Comparison of ENCODE assay signal across 13 mouse cellular contexts in genomic region chr9:103229037-103229867, GRCm38 (mm10). TPM values are rescaled to one million over a fixed set of nuclear protein-coding genes. Genes with fewer than 3 reads are reported as not detected.
DNase-seq lines count a peak whose midpoint lies in the region; ATAC-seq and TF ChIP-seq lines count a peak whose summit lies in the region.
"Had no signal": no experiment of that assay in that cellular context is flagged by ENCODE, and none has a peak within 500 bp of the region (broad histone marks: within the 10 kb centered on the region; RNA-seq: fewer than 3 reads in every experiment).

No protein-coding gene starts in this region.

- no peak for TF ChIP-seq CTCF in heart, adult 2 months (IDR thresholded peaks at IDR 0.05)
- no peak for TF ChIP-seq CTCF in lung, postnatal 0 days (IDR thresholded peaks at IDR 0.05)

- no peak for TF ChIP-seq POLR2A in heart, adult 2 months (IDR thresholded peaks at IDR 0.05; ENCODE audit: insufficient read depth, low read depth, low read length)

- DNase-seq in heart, adult 2 months, result no peak
- DNase-seq in lung, postnatal 0 days (ENCODE audit: low spot score), result no peak
- DNase-seq in lung, postnatal 25 days (ENCODE audit: low spot score), result no peak
- no peak for DNase-seq in intestine, embryonic 14.5 days (ENCODE audit: low spot score)
- no peak for DNase-seq in c-Kit-positive CD71-positive TER-119-positive erythroid progenitor cells, embryonic 14.5 days (ENCODE audit: low spot score)

- WGBS in heart, embryonic 12.5 days, result 81% methylated on average over 15 of the region's 15 CpGs
- WGBS in heart, adult 2 months, result 82% methylated on average over 15 of the region's 15 CpGs
- WGBS in lung, postnatal 0 days, result 73% methylated on average over 15 of the region's 15 CpGs
- 78% methylated on average over 15 of the region's 15 CpGs for WGBS in intestine, embryonic 14.5 days
- WGBS in macrophage (ENCODE audit: missing documents), result 90% methylated on average over 15 of the region's 15 CpGs

- H3K79me2 ChIP-seq in heart, adult 2 months (replicated peaks; ENCODE audit: control insufficient read depth, insufficient read depth, low read length), result no peaks in the 10 kb centered on the region
- no peaks in the 10 kb centered on the region for H3K79me2 ChIP-seq in macrophage (ENCODE audit: inconsistent target)

- peak overlapping the region; percentile 54; the same call in 1 of the 2 replicates for H3K4me2 ChIP-seq in heart, embryonic 12.5 days
- peak overlapping the region; percentile 52 for H3K4me2 ChIP-seq in lung, postnatal 0 days (replicated peaks; ENCODE audit: low read depth, low read length)
- H3K4me2 ChIP-seq in intestine, embryonic 14.5 days (ENCODE audit: low read length), result peak overlapping the region; percentile 41; the same call in 1 of the 2 replicates

- no peak for ATAC-seq in heart, embryonic 12.5 days (ENCODE audit: insufficient number of reproducible peaks, low FRiP score)
- no peak for ATAC-seq in lung, postnatal 0 days
- no peak for ATAC-seq in intestine, embryonic 14.5 days (replicated peaks; ENCODE audit: low FRiP score, low TSS enrichment, low read depth)
- ATAC-seq: CD4-positive, CD25-positive, alpha-beta regulatory T cell, adult 4 months; inflammation-experienced regulatory T-cells, adult 6 months; Patski had no signal

- H3K4me1 ChIP-seq in heart, embryonic 12.5 days (replicated peaks), result peaks cover 12% of the 10 kb centered on the region
- 0 out of 2 replicates have a peak, but pooled peaks cover 1% of the 10 kb centered on the region for H3K4me1 ChIP-seq in heart, adult 2 months (ENCODE audit: control insufficient read depth, insufficient read depth, low read length)
- H3K4me1 ChIP-seq in lung, postnatal 0 days (ENCODE audit: insufficient read depth, low read depth, low read length), result peaks cover 9% of the 10 kb centered on the region; the same call in 1 of the 2 replicates
- H3K4me1 ChIP-seq in intestine, embryonic 14.5 days (replicated peaks; ENCODE audit: control insufficient read depth, insufficient read depth, low read length), result peaks cover 7% of the 10 kb centered on the region; the same call in 1 of the 2 replicates

- no peak for TF ChIP-seq EP300 in heart, adult 2 months (IDR thresholded peaks at IDR 0.05; ENCODE audit: insufficient read depth, low read depth, low read length)
- TF ChIP-seq EP300 in lung, postnatal 0 days (IDR thresholded peaks at IDR 0.05), result no peak

- intact Hi-C loops in heart, adult 2 months (cut with DNase I), result loop anchor here (5.0 kb wide), 1 partner anchor 73 kb away; no protein-coding TSS in a partner anchor

- H3K27me3 ChIP-seq in heart, embryonic 12.5 days (replicated peaks), result no peaks in the 10 kb centered on the region
- no peaks in the 10 kb centered on the region for H3K27me3 ChIP-seq in heart, adult 2 months (ENCODE audit: control insufficient read depth, insufficient read depth, low read length)
- no peaks in the 10 kb centered on the region for H3K27me3 ChIP-seq in lung, postnatal 0 days (replicated peaks; ENCODE audit: insufficient read depth, low read length)
- H3K27me3 ChIP-seq in intestine, embryonic 14.5 days (replicated peaks; ENCODE audit: control insufficient read depth, insufficient read depth, low read length), result no peaks in the 10 kb centered on the region
- H3K27me3 ChIP-seq: embryonic facial prominence, embryonic 13.5 days had no signal

- no peaks in the 10 kb centered on the region for H3K36me3 ChIP-seq in heart, embryonic 12.5 days
- H3K36me3 ChIP-seq in heart, adult 2 months (ENCODE audit: control insufficient read depth, insufficient read depth, low read length), result no peaks in the 10 kb centered on the region
- H3K36me3 ChIP-seq in lung, postnatal 0 days (ENCODE audit: insufficient read depth, low read length), result no peaks in the 10 kb centered on the region
- no peaks in the 10 kb centered on the region for H3K36me3 ChIP-seq in intestine, embryonic 14.5 days (ENCODE audit: control insufficient read depth, insufficient read depth, low read length)
- H3K36me3 ChIP-seq in macrophage (ENCODE audit: inconsistent target), result peaks cover 41% of the 10 kb centered on the region
- H3K36me3 ChIP-seq: embryonic facial prominence, embryonic 13.5 days had no signal

- no peak overlapping the region for H3K9ac ChIP-seq in heart, embryonic 12.5 days
- no peak overlapping the region for H3K9ac ChIP-seq in heart, adult 2 months (ENCODE audit: low read depth, low read length)
- no peak overlapping the region for H3K9ac ChIP-seq in lung, postnatal 0 days (replicated peaks; ENCODE audit: low read depth)
- H3K9ac ChIP-seq in intestine, embryonic 14.5 days (ENCODE audit: low read length), result no peak overlapping the region

- no peaks in the 10 kb centered on the region for H3K9me3 ChIP-seq in heart, embryonic 12.5 days (replicated peaks)
- no peaks in the 10 kb centered on the region for H3K9me3 ChIP-seq in lung, postnatal 0 days (ENCODE audit: low read length)
- no peaks in the 10 kb centered on the region for H3K9me3 ChIP-seq in intestine, embryonic 14.5 days (ENCODE audit: control insufficient read depth, low read length)
- H3K9me3 ChIP-seq: embryonic facial prominence, embryonic 13.5 days had no signal

- no peak overlapping the region for H3K4me3 ChIP-seq in heart, embryonic 12.5 days
- H3K4me3 ChIP-seq in heart, adult 2 months, result no peak overlapping the region
- no peak overlapping the region for H3K4me3 ChIP-seq in lung, postnatal 0 days (ENCODE audit: low read depth, low read length)
- no peak overlapping the region for H3K4me3 ChIP-seq in intestine, embryonic 14.5 days (ENCODE audit: low read depth, low read length)
- H3K4me3 ChIP-seq in macrophage (ENCODE audit: inconsistent target), result peak overlapping the region; percentile 21

- H3K27ac ChIP-seq in heart, embryonic 12.5 days (ENCODE audit: poor library complexity, severe bottlenecking), result no peak overlapping the region
- H3K27ac ChIP-seq in heart, adult 2 months, result no peak overlapping the region
- H3K27ac ChIP-seq in lung, postnatal 0 days (ENCODE audit: low read length), result no peak overlapping the region
- no peak overlapping the region for H3K27ac ChIP-seq in intestine, embryonic 14.5 days (ENCODE audit: low read depth)
- H3K27ac ChIP-seq in macrophage, result peak overlapping the region; percentile 96; the same call in 1 of the 2 replicates
- H3K27ac ChIP-seq: embryonic facial prominence, embryonic 13.5 days had no signal

RNA-seq across cellular contexts. Expression of gene Gm20425, which starts 0.9 kb away (rescaled TPM):
- 7.0 TPM in 2 replicates for polyA plus RNA-seq in heart, embryonic 12.5 days (2016; fragmentation: Nextera tagmentation; extraction: Ambion mirVana)
- total RNA-seq in heart, adult 2 months (2021), result 1 to 10 TPM; 5.5 to 7.0 TPM
- polyA plus RNA-seq in heart, adult 2 months (2012; rRNA removed), result not detected in 2 replicates
- 7.3 and 10.7 TPM in 2 replicates for polyA plus RNA-seq in lung, postnatal 0 days (2015; fragmentation: Nextera tagmentation; extraction: Ambion mirVana)
- polyA plus RNA-seq in intestine, embryonic 14.5 days (2014; fragmentation: Nextera tagmentation; extraction: Ambion mirVana), result 3.9 TPM in 1 of 2 replicates, not detected in the other
- 1 to 10 TPM in 2 of 26 experiments, not detected in 24; 1.6 to 2.8 TPM for total RNA-seq in macrophage (2018; cell fraction: chromatin; rRNA removed)
- under 1 TPM in 4 of 26 experiments, not detected in 22; 0.24 to 0.51 (median 0.31) TPM for total RNA-seq in macrophage (2018; cell fraction: cytosol; rRNA removed)
- total RNA-seq in macrophage (2018; cell fraction: nucleus; rRNA removed), result 1 to 10 TPM in 1 of 26 experiments, not detected in 25; 1.6 TPM
- polyA plus RNA-seq in macrophage (2018), result 57.4 TPM in 1 of 3 replicates, not detected in the others
- total RNA-seq: megakaryocyte-erythroid progenitor cell, adult 5-6 weeks had no signal
- polyA plus RNA-seq: forebrain, embryonic 16.5 days; Patski had no signal

RNA-seq across cellular contexts. Expression of gene Trf, which starts 1.0 kb away (rescaled TPM):
- polyA plus RNA-seq in heart, embryonic 12.5 days (2016; fragmentation: Nextera tagmentation; extraction: Ambion mirVana), result 35.9 and 80.5 TPM in 2 replicates
- 10 to 100 TPM; 41.2 to 47.8 TPM for total RNA-seq in heart, adult 2 months (2021)
- polyA plus RNA-seq in heart, adult 2 months (2012; rRNA removed), result 52.9 and 87.2 TPM in 2 replicates
- 523 and 670 TPM in 2 replicates for polyA plus RNA-seq in lung, postnatal 0 days (2015; fragmentation: Nextera tagmentation; extraction: Ambion mirVana)
- 77.5 and 85.0 TPM in 2 replicates for polyA plus RNA-seq in intestine, embryonic 14.5 days (2014; fragmentation: Nextera tagmentation; extraction: Ambion mirVana)
- total RNA-seq in macrophage (2018; cell fraction: chromatin; rRNA removed), result 100 to 1,000 TPM in 6 of 26 experiments, 10 to 100 TPM in 14, 1 to 10 TPM in 6; 3.6 to 563 (median 23.4) TPM
- 1,000 to 10,000 TPM in 4 of 26 experiments, 100 to 1,000 TPM in 22; 117 to 1,310 (median 533) TPM for total RNA-seq in macrophage (2018; cell fraction: cytosol; rRNA removed)
- total RNA-seq in macrophage (2018; cell fraction: nucleus; rRNA removed), result 100 to 1,000 TPM; 133 to 983 (median 263) TPM
- polyA plus RNA-seq in macrophage (2018), result 935 to 1,198 TPM (median 1,010 TPM) in 3 replicates
- polyA plus RNA-seq: Patski had no signal

RNA-seq across cellular contexts. Expression of gene Srprb, which starts 27.3 kb away (rescaled TPM):
- polyA plus RNA-seq in heart, embryonic 12.5 days (2016; fragmentation: Nextera tagmentation; extraction: Ambion mirVana), result 44.1 and 45.6 TPM in 2 replicates
- total RNA-seq in heart, adult 2 months (2021), result 10 to 100 TPM; 19.4 to 19.8 TPM
- 31.0 and 43.5 TPM in 2 replicates for polyA plus RNA-seq in heart, adult 2 months (2012; rRNA removed)
- 39.4 and 40.5 TPM in 2 replicates for polyA plus RNA-seq in lung, postnatal 0 days (2015; fragmentation: Nextera tagmentation; extraction: Ambion mirVana)
- 58.6 and 59.5 TPM in 2 replicates for polyA plus RNA-seq in intestine, embryonic 14.5 days (2014; fragmentation: Nextera tagmentation; extraction: Ambion mirVana)
- 10 to 100 TPM in 10 of 26 experiments, 1 to 10 TPM in 16; 2.7 to 20.5 (median 8.0) TPM for total RNA-seq in macrophage (2018; cell fraction: chromatin; rRNA removed)
- total RNA-seq in macrophage (2018; cell fraction: cytosol; rRNA removed), result 10 to 100 TPM; 21.8 to 32.1 (median 27.4) TPM
- 10 to 100 TPM in 23 of 26 experiments, 1 to 10 TPM in 3; 7.9 to 31.1 (median 16.1) TPM for total RNA-seq in macrophage (2018; cell fraction: nucleus; rRNA removed)
- polyA plus RNA-seq in macrophage (2018), result 17.1 to 39.7 TPM (median 24.4 TPM) in 3 replicates
